Mouse (Mus musculus): ENCODE data around the gene Defb41.
"Not testable (repeated sequence)": the region's sequence is repeated elsewhere in the genome, so short reads cannot be mapped to it uniquely, and the experiment has no call there.

Defb41 gene

DNA sequence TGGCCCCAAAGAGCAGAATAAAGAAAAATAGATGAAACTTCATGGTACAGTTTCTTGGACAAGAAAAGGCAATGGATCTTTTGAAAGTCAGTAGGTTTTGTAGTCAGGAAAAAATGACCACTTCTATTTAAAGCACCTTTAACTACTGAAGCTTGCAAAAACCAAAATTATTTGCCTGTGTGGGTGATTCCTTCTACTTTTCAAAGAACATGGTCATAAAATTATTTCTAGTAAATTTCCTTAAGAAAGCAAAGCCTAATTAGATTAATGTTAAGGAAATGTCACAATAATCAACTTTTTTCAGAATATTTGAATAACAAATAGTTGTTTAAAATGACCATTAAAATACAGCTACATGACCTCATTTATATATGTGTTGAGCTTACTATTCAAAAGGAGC is at the start of gene Defb41:
Gene Defb41 (minus strand): TSS at position 101 of the 400 bp plus-strand sequence.
- no peak for DNase-seq

DNA sequence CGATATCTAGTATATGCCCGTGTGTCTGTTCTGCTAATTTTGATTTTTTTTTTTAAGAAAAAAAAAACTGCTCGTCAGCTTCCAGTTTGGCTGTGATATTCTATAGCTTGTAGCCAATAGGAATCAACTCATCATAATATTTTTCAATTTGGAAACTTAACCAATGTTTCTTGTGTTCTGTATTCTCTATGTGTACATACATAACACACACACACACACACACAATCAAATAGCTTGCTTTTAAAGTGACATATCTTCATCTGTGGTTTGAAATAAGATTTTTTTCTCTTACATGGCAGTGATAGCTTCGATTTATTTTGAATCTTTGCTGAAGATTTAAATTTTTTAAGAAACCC is 43.5 kb upstream of the Defb41 start:
- no peak for DNase-seq

DNA sequence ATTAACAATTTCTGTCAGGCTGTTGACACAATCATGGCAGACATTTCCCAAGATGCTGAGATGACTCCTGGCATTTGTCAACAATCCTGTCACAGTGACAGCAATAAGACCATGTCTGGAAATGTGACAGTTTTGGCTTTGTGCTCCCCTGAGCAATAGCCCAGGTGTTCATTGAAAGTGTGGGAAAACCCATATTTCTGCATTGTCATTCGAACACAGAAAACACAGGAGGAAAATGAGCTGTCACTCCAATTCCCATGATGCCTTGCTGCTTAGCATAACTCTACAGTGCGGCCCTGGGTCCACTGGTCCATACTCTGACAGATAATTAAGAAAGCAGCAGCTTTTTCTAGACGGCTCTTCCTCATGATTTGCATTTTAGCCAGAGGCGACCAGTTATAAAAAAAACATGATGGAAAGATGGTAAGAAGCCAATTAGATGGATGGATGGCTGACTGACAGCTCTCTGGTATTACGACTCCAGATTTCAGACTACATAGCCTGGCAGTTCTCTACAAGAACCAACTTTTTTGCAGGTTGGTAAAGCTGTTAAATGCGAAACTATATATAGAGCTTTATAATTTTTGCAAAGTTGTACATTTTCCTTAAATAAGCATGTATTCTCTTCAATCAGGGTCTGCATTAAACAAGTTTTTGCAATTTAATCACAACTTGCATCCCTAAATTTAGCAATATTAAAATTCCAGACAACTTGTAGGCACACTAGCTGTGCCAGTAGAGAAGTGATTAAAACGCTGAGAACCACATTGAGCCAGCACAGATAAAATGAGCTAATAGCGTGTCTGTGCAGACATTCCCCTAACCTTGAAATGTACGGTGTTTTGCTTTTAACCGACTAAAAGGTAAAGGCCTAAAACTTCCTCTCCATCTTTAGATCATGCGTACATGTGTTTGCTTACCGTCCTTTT is 42.9 kb upstream of the Defb41 start:
- no peak for DNase-seq

DNA sequence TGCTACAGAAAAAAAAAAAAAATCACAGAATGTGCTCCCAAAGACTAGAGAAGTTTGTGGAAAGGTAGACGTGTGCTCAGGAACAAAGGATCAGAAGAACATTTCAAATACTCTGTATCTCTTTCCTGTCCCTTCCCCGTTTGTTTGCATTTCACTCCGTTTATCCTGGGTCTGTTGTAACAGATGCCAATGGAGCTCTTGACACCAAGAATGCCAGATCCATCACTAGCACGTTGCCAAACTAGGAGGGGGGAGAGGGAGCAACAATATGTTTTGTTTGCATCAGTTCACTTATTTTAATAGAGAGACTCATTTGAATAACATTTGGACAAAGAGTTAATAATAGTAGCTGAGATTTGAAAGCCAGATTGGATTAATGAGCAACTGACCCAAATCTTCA is 27.6 kb upstream of the Defb41 start:
- peak in 1 of 2 experiments; percentile 17 for DNase-seq

DNA sequence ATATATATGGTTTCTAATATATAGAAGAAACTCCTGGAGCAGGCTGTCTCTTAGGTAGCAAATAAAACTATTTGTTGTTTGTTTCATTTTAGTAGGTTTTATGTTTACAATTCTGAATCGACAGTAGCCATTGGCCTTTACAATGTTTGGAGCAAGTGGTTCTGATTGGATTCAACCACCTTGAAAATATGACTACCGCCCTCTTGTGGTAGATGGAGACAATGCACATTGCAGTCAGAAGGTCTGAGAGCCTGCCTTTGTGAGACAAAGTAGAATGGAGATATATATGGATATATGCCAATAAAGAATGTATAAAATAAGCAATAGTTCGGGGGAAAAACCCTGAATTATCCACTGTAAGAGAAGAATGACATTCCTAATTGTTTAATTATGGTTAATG is 23.9 kb upstream of the Defb41 start:
- no peak for DNase-seq

DNA sequence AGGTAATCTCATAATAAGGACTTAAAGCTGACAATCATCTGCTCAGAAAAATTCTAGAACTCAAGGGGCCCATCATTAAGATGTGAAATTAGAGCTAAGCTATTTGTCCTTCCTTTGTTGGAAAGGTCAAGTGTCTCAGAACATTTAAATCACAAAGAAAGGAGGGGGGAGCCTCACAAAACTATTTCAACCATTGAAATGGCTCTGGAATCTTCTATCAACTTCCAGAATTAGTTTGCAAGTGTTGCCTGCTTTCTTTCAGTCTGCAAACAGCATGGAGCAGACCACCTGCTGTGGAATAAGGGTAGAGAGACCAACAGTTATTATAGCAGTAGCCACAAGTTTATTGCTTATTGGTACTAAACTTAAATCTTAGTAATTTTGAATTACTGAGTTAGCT is 22.4 kb upstream of the Defb41 start:
- DNase-seq: no peak

DNA sequence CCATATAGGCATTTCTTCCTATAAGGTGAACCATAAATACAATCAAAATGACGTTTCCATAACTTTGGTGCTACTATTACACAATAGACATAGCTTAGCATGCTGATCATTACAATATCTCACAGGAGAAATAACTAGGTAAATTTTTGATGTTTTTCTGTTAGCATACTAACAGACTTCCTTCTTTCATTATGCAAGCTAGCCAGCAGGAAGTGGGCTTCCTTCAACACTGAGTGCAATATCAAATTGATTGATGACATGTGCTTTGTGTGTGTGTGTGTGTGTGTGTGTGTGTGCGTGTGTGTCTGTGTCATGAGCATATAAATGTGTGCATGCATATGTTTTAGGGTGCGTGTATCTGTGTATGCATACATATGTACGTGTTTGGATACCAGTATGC is 6.2 kb upstream of the Defb41 start:
- no peak for DNase-seq

DNA sequence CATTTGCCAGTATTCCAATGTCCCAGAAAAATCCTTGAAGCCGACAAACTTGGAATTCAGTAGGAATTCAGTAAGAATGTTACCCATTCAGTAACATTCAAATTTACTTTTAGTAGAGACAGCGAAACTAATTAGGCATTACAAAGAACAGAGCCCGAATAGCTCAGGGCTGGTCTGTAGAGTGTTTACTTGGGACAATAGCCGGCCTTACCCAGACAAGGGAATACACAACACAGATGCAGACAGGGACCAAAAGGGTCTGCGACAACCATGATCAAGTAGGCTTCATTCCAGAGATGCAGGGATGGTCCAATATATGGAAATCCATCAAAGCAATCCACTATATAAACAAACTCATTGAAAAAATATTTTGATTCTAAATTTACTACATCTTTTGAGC is 3.9 kb upstream of the Defb41 start:
- no peak for DNase-seq

DNA sequence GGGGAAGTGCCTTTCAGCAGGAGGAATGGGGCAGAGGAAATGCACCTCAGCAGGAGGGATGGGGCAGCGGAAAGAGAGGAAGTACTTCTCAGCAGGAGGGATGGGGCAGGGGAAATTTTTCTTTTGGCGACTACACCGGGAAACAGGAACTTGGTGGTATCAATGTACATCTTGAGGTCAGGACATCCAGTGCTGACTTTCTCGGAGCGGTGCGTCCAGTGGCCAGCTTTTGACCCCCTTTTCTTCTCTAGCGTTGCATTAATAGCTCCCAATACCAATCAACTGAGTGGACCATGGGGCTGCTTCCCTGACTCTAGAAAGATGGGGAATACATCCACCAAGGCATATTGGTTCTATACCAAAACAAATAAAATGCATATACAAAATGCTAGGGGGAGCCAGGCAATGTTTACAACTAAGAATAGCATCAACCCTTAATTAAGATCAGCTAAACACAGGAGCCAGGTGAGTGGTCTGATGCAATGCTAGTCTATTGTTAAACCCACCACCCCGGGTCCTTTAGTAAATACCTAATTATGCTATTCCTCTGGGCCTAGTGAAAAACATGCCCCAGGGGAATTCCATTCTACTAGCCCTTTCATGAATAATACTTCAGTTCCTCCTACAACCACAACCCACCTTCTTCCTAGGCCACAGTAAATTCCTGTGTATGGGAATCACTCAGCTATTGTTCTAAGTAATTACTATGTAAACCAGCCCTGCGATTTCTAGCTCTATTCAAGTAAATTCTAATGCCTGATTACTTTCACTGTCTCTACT is 18.9 kb downstream of the Defb41 start:
- not testable (repeated sequence) for DNase-seq

DNA sequence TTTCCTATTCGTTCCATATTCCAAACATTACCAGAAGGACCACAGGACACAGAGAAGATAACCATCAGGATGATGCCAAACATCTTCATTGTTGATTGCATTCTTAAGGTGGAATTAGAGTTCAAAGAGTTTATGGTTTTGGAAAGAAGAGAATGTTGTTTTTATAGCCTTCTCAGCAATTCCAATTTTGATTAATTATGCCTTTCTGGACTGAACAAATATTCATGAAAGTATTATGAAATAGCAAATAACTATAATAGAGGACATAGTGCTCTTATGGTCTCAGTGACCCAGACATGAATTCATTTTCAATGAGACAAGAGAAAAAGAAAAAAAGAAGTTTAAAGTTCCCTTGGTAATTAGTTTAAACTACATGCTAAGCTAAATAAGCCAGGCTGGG is 27.6 kb downstream of the Defb41 start, which contains the start of gene Defb18:
Gene Defb18 (minus strand): TSS at position 101 of the 400 bp plus-strand sequence.
- DNase-seq: no peak

DNA sequence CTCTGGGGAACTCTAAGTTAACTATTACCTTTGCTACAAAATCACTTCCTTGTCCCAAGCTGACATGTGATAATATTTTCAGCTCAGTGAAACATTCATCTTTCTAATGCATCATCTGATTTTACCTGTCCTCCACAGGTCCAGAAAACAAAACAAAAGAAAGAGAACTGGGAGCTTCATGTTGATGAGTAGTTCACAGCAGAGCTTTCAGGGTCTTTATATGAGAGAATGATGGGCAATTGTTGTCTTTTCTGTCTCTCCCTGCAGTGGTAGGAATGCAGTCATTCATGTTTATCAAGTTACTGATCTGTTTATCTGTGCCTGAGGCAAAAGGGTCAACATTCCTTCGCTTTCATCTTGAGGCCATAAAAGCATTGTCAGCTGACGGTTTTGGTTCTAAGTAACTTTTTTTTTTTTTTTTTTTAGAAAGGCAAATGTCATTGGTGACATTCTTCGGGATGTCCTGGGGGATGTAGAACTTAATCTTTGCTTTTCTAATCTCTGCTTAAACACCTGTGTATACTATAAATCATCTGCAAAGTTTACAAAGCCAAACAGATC is 41.5 kb downstream of the Defb41 start:
- DNase-seq: no peak

Data from cerebellum, adult 18-20 months (tissue).